Mouse (Mus musculus): Measurements from ENCODE around the gene 4930539E08Rik.

DNA sequence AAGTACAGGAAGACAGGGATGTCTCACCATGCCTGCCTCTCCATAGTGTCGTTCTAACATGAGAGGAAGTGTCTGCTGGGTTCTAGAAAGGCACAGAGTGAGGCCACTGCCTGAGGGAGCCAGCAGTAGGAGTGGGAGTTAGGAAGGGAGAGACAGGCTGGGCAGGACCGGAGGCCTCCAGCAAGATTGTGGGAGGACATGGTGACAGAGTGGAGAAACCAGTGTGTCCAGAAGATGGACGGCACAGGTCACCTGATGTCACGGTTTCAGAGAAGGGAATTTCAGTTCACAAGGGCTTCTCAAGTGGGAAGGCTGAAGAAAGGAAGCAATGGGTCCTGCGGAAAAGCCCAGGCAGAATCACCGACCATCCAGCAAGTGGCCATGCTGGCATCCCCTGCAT is 50.7 kb downstream of the 4930539E08Rik start:
- TF ChIP-seq CTCF (IDR thresholded peaks at IDR 0.05; ENCODE audit: low read depth) (no peak), EP300 (IDR thresholded peaks at IDR 0.05; ENCODE audit: low read depth) (no peak)

Data from liver, postnatal 0 days (tissue).